Mouse (Mus musculus): ENCODE data around the gene Gripap1. TPM values are rescaled to one million over a fixed set of nuclear protein-coding genes. Genes with fewer than 3 reads are reported as not detected.

Gene Gripap1
- polyA plus RNA-seq, 1 experiment from 2014 or later: 22.1 TPM

DNA sequence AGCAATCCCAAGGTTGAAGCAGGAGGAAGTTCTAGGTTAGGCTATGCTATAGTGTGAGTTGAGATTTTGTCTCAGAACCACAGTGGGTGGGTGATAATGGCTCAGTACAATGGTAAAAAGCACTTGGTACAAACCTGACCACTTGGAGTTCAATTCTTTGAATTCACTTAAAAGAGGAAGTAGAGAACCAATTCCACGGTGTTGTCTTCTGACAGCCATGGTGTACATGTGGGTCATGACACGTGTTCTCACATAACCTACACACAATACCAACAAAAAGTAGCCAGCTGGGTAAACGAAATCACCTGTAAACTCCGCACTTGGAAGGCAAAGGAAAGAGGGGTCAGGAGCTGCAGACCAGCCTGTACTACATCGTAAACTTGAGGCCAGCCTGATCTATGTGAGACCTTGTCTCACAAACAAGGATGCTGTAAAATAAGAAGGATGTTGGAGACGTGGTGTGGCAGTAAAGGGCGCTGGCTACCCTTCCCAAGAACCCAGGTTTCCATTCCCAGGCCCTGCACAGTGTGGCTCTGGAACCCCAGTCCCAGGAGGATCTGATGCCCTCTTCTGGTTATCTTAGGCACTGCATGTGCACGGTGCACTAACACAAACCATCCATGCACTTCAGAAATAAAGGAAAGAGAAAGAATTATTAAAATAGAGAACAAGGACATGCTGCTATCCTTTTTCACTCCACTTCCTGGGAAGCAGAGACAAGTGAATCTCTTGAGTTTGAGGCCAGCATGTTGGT, 13.1 kb upstream of the Gripap1 start:
- H3K4me2 ChIP-seq (replicated peaks; ENCODE audit: low read depth, low read length): no peak overlapping the region
- no peak overlapping the region for H3K9ac ChIP-seq (replicated peaks; ENCODE audit: low read depth)
- WGBS: 37% methylated on average over 8 of the region's 8 CpGs
- no peaks in the 10 kb centered on the region for H3K9me3 ChIP-seq (ENCODE audit: low read length)
- no peak overlapping the region for H3K27ac ChIP-seq (ENCODE audit: low read length)
- TF ChIP-seq CTCF (IDR thresholded peaks at IDR 0.05): peak; percentile 82
- TF ChIP-seq EP300 (IDR thresholded peaks at IDR 0.05): no peak
- no peak overlapping the region for H3K4me3 ChIP-seq (ENCODE audit: low read depth, low read length)
- no peaks in the 10 kb centered on the region for H3K36me3 ChIP-seq (ENCODE audit: insufficient read depth, low read length)
- peak; percentile 58 for ATAC-seq
- no peaks in the 10 kb centered on the region for H3K4me1 ChIP-seq (ENCODE audit: insufficient read depth, low read depth, low read length)
- no peaks in the 10 kb centered on the region for H3K27me3 ChIP-seq (replicated peaks; ENCODE audit: insufficient read depth, low read length)
- peak; percentile 38 for DNase-seq (ENCODE audit: low spot score)

DNA sequence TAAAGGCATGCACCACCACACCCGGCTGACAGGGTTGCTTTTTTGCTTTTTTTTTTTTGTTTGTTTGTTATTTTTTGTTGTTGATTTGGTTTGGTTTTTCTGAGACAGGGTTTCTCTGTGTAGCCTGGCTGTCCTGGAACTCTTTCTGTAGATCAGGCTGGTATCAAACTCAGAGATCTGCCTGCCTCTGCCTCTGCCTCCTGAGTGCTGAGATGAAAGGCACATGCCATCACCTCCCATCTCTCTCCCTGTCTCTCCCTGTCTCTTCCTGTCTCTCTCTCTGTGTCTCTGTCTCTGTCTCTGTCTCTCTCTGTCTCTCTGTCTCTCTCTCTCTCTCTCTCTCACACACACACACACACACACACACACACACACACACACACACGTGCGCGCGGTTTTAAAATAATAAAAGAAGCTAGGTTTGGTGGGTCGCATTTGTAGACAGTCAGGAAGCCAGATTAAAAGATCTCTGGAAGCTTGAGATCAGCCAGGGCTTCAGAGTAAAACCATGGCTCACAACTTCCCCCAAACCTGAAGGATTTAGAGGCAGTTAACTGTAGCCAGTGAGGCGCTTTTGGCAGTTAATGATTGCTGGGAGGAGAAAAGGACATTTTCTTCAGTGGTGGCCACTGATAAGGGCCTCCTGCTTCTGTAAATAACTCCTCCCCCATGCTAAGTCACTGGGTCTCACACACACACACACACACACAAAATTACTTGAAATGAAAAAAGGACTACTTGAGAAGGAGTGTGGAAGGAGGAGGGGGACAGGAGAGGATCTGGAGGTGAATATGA, 10.9 kb upstream of the Gripap1 start:
- H3K4me1 ChIP-seq (ENCODE audit: insufficient read depth, low read depth, low read length): no peaks in the 10 kb centered on the region
- DNase-seq (ENCODE audit: low spot score): no peak

GRCm38 (mm10) chrX:7779294-7779693, 10.3 kb upstream of the Gripap1 start:
- 12% methylated on average over 3 of the region's 3 CpGs for WGBS
- H3K9me3 ChIP-seq (ENCODE audit: low read length): no peaks in the 10 kb centered on the region
- TF ChIP-seq EP300 (IDR thresholded peaks at IDR 0.05) (no peak), CTCF (IDR thresholded peaks at IDR 0.05) (no peak)
- no peak overlapping the region for H3K4me3 ChIP-seq (ENCODE audit: low read depth, low read length)
- no peak overlapping the region for H3K4me2 ChIP-seq (replicated peaks; ENCODE audit: low read depth, low read length)
- no peaks in the 10 kb centered on the region for H3K36me3 ChIP-seq (ENCODE audit: insufficient read depth, low read length)
- H3K9ac ChIP-seq (replicated peaks; ENCODE audit: low read depth): no peak overlapping the region
- DNase-seq (ENCODE audit: low spot score): no peak
- H3K4me1 ChIP-seq (ENCODE audit: insufficient read depth, low read depth, low read length): no peaks in the 10 kb centered on the region
- no peak overlapping the region for H3K27ac ChIP-seq (ENCODE audit: low read length)
- no peak for ATAC-seq
- no peaks in the 10 kb centered on the region for H3K27me3 ChIP-seq (replicated peaks; ENCODE audit: insufficient read depth, low read length)

More for the DNA sequence above, 10.9 kb upstream of the Gripap1 start:
- H3K9ac ChIP-seq (replicated peaks; ENCODE audit: low read depth): no peak overlapping the region
- H3K4me2 ChIP-seq (replicated peaks; ENCODE audit: low read depth, low read length): no peak overlapping the region
- no peaks in the 10 kb centered on the region for H3K36me3 ChIP-seq (ENCODE audit: insufficient read depth, low read length)
- no peak overlapping the region for H3K27ac ChIP-seq (ENCODE audit: low read length)
- H3K4me3 ChIP-seq (ENCODE audit: low read depth, low read length): no peak overlapping the region
- WGBS: 48% methylated on average over 7 of the region's 7 CpGs
- ATAC-seq: no peak
- TF ChIP-seq CTCF (IDR thresholded peaks at IDR 0.05) (no peak), EP300 (IDR thresholded peaks at IDR 0.05) (no peak)
- no peaks in the 10 kb centered on the region for H3K27me3 ChIP-seq (replicated peaks; ENCODE audit: insufficient read depth, low read length)
- H3K9me3 ChIP-seq (ENCODE audit: low read length): no peaks in the 10 kb centered on the region

- H3K4me3 ChIP-seq (ENCODE audit: low read depth, low read length): no peak overlapping the region
- H3K36me3 ChIP-seq (ENCODE audit: insufficient read depth, low read length): no peaks in the 10 kb centered on the region
- no peaks in the 10 kb centered on the region for H3K4me1 ChIP-seq (ENCODE audit: insufficient read depth, low read depth, low read length)
- TF ChIP-seq EP300 (IDR thresholded peaks at IDR 0.05) (no peak), CTCF (IDR thresholded peaks at IDR 0.05) (0 out of 2 replicates have a peak, but pooled peaks have one; percentile 10)
- H3K27me3 ChIP-seq (replicated peaks; ENCODE audit: insufficient read depth, low read length): no peaks in the 10 kb centered on the region
- no peaks in the 10 kb centered on the region for H3K9me3 ChIP-seq (ENCODE audit: low read length)
- H3K4me2 ChIP-seq (replicated peaks; ENCODE audit: low read depth, low read length): no peak overlapping the region
- H3K27ac ChIP-seq (ENCODE audit: low read length): no peak overlapping the region
- 73% methylated on average over 4 of the region's 4 CpGs for WGBS
- DNase-seq (ENCODE audit: low spot score) (no peak), ATAC-seq (no peak)
- H3K9ac ChIP-seq (replicated peaks; ENCODE audit: low read depth): no peak overlapping the region
These were observed 6.9 kb upstream of the Gripap1 start for GRCm38 (mm10) chrX:7782603-7783092.

DNA sequence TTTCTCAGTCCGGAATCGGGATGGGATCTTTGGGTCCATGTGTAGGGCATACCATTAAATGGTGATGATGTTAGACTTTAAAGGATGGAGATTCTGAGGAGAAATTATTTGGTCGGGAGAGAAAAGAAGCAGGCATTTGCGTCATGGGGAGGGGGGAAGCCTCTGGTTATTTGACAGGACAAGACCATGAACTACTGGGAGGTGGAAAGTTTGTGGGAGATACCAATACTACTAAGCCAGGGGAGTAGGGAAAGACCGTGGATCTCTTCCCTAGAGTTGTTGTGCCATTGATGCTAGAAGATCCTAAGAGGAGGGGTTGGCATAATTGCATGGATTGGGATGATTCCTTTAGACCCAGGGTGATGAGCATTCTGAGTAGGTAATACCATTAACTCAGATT, 744 bp downstream of the Gripap1 start:
- H3K27ac ChIP-seq (ENCODE audit: low read length): no peak overlapping the region
- no peaks in the 10 kb centered on the region for H3K36me3 ChIP-seq (ENCODE audit: insufficient read depth, low read length)
- no peaks in the 10 kb centered on the region; the same call in 1 of the 2 replicates for H3K4me1 ChIP-seq (ENCODE audit: insufficient read depth, low read depth, low read length)
- H3K9ac ChIP-seq (replicated peaks; ENCODE audit: low read depth): 0 out of 2 replicates have a peak overlapping the region, but pooled peaks have one; percentile 34
- H3K4me3 ChIP-seq (ENCODE audit: low read depth, low read length): peak overlapping the region; percentile 45
- H3K27me3 ChIP-seq (replicated peaks; ENCODE audit: insufficient read depth, low read length): no peaks in the 10 kb centered on the region
- DNase-seq (ENCODE audit: low spot score): no peak
- H3K4me2 ChIP-seq (replicated peaks; ENCODE audit: low read depth, low read length): peak overlapping the region; percentile 47
- WGBS: 18% methylated on average over 5 of the region's 5 CpGs
- ATAC-seq: no peak
- H3K9me3 ChIP-seq (ENCODE audit: low read length): no peaks in the 10 kb centered on the region
- TF ChIP-seq CTCF (IDR thresholded peaks at IDR 0.05) (no peak), EP300 (IDR thresholded peaks at IDR 0.05) (no peak)

- DNase-seq (ENCODE audit: low spot score) (peak; percentile 47), ATAC-seq (no peak)
- H3K27ac ChIP-seq (ENCODE audit: low read length): no peak overlapping the region
- 31% methylated on average over 3 of the region's 3 CpGs for WGBS
- no peak overlapping the region for H3K9ac ChIP-seq (replicated peaks; ENCODE audit: low read depth)
- H3K4me1 ChIP-seq (ENCODE audit: insufficient read depth, low read depth, low read length): no peaks in the 10 kb centered on the region; the same call in 1 of the 2 replicates
- H3K4me3 ChIP-seq (ENCODE audit: low read depth, low read length): no peak overlapping the region
- no peaks in the 10 kb centered on the region for H3K27me3 ChIP-seq (replicated peaks; ENCODE audit: insufficient read depth, low read length)
- TF ChIP-seq EP300 (IDR thresholded peaks at IDR 0.05) (no peak), CTCF (IDR thresholded peaks at IDR 0.05) (peak; percentile 53)
- no peaks in the 10 kb centered on the region for H3K9me3 ChIP-seq (ENCODE audit: low read length)
- H3K4me2 ChIP-seq (replicated peaks; ENCODE audit: low read depth, low read length): no peak overlapping the region
- H3K36me3 ChIP-seq (ENCODE audit: insufficient read depth, low read length): no peaks in the 10 kb centered on the region
These were observed 3.8 kb downstream of the Gripap1 start for GRCm38 (mm10) chrX:7793361-7793760.

All from lung, postnatal 0 days (tissue).